Mouse (Mus musculus) neural tube, embryonic 15.5 days (tissue): Measurements from ENCODE around the gene Mybpc1. TPM values are rescaled to one million over a fixed set of nuclear protein-coding genes. Genes with fewer than 3 reads are reported as not detected.
A peak's percentile ranks its signal among the peaks of the same experiment; 100 is the strongest.

ENCODE experiments used
- ATAC-seq: fragments of 200-750 bp; cut with Nextera tagmentation; 2 replicates; pipeline ENCODE4 v1.8.0; 2017; ENCODE audit warnings: mild to moderate bottlenecking, moderate TSS enrichment, moderate library complexity; ENCODE audit not compliant: low FRiP score
- H3K27ac ChIP-seq: fragments of 300-500 bp; sonication (generic); replicated peaks from 2 replicates; pipeline ENCODE4 v1.5.1; 2015; ENCODE audit warnings: mild to moderate bottlenecking, inconsistent platforms
- H3K27me3 ChIP-seq: fragments of 300-500 bp; sonication (generic); replicated peaks from 2 replicates; pipeline ENCODE4 v1.6.1; 2015; ENCODE audit warnings: inconsistent platforms
- H3K36me3 ChIP-seq: fragments of 300-500 bp; sonication (generic); 2 replicates; pipeline ENCODE4 v1.6.1; 2015; ENCODE audit warnings: inconsistent platforms
- H3K4me1 ChIP-seq: fragments of 300-500 bp; sonication (generic); 2 replicates; pipeline ENCODE4 v1.6.1; 2015; ENCODE audit warnings: inconsistent platforms
- H3K4me2 ChIP-seq: fragments of 300-500 bp; sonication (generic); 2 replicates; pipeline ENCODE4 v1.6.1; 2015; ENCODE audit warnings: inconsistent platforms, mild to moderate bottlenecking, moderate library complexity
- H3K4me3 ChIP-seq: fragments of 300-500 bp; sonication (generic); replicated peaks from 2 replicates; pipeline ENCODE4 v1.5.1; 2015; ENCODE audit warnings: mild to moderate bottlenecking, inconsistent platforms
- H3K9ac ChIP-seq: fragments of 300-500 bp; sonication (generic); replicated peaks from 2 replicates; pipeline ENCODE4 v1.6.1; 2015; ENCODE audit warnings: mild to moderate bottlenecking, inconsistent platforms
- H3K9me3 ChIP-seq: fragments of 300-500 bp; sonication (generic); replicated peaks from 2 replicates; pipeline ENCODE4 v1.6.1; 2016; ENCODE audit warnings: inconsistent platforms
- WGBS: fragments of 180-500 bp; shearing (Covaris S2); methylation state at CpG from one replicate; pipeline ENCODE4 v1.1.7; 2015; ENCODE audit warnings: mixed read lengths; 5-methylcytosine and 5-hydroxymethylcytosine counted together
- polyA plus RNA-seq: library from polyadenylated mRNA; unstranded; fragments of >200 nt; fragmentation: Nextera tagmentation; extraction: Ambion mirVana; gene quantifications from 2 replicates; pipeline ENCODE4 v1.2.1, GENCODE M21; 2015

Gene Mybpc1
- 9.5 and 12.6 TPM in 2 replicates for polyA plus RNA-seq

GRCm38 (mm10) chr10:88604943-88605342 is at the start of gene Mybpc1:
Gene Mybpc1 (minus strand): TSS chr10:88605152.
- Histone ChIP-seq H3K27me3 (no peaks in the 10 kb centered on the region), H3K9ac (no peak within 1 kb of the TSS), H3K4me3 (no peak within 1 kb of the TSS), H3K4me2 (peak within 1 kb of the TSS; percentile 42), H3K36me3 (no peaks in the 10 kb centered on the region), H3K9me3 (no peaks in the 10 kb centered on the region), H3K4me1 (0 out of 2 replicates have a peak, but pooled peaks cover 6% of the 10 kb centered on the region), H3K27ac (no peak within 1 kb of the TSS)
- 24% methylated on average over 16 of the region's 16 CpGs for WGBS
- ATAC-seq = no peak

- H3K27me3 ChIP-seq = no peaks in the 10 kb centered on the region
These were observed 40.5 kb upstream of the Mybpc1 start for GRCm38 (mm10) chr10:88645448-88645847.

DNA sequence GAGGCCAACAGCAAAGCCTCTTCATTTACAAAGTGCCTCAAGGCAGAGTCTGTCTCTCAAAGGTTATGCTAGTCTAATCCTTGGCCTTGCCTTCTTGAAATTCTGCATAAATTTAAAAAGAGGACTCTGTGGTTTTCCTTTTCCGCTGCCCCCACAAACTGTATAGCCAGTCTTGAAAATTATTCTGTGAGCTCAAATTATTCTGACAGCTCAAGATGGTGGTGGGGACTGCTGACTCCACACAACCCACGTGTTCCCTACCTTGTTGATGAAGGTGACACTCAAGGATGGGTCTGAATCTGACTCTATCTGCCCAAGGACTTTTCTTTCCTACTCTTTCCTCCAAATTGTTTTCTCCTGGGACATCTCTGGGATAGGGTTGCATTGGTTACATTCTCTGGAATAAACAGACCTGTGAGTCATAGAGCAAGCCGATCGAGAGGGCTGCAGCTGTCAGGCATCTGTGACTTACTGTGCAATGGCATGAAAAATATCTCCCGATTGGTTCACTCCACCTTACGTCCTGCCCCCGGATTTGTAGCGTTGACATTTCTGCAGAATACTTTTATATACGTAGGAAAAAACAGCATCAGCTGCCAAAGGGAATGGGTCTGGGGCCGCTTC is 26.5 kb upstream of the Mybpc1 start:
- H3K9ac ChIP-seq = no peak overlapping the region
- H3K36me3 ChIP-seq = no peaks in the 10 kb centered on the region
- no peak overlapping the region for H3K4me2 ChIP-seq
- H3K27me3 ChIP-seq = no peaks in the 10 kb centered on the region
- H3K9me3 ChIP-seq = no peaks in the 10 kb centered on the region
- ATAC-seq = no peak
- no peak overlapping the region for H3K27ac ChIP-seq
- H3K4me1 ChIP-seq = no peaks in the 10 kb centered on the region
- WGBS = 82% methylated on average over 10 of the region's 10 CpGs
- no peak overlapping the region for H3K4me3 ChIP-seq

More at GRCm38 (mm10) chr10:88645448-88645847, 40.5 kb upstream of the Mybpc1 start:
- 63% methylated on average over 5 of the region's 5 CpGs for WGBS
- no peak for ATAC-seq
- no peak overlapping the region for H3K27ac ChIP-seq
- no peak overlapping the region for H3K9ac ChIP-seq
- H3K4me2 ChIP-seq = no peak overlapping the region
- no peaks in the 10 kb centered on the region for H3K36me3 ChIP-seq
- no peak overlapping the region for H3K4me3 ChIP-seq
- no peaks in the 10 kb centered on the region for H3K9me3 ChIP-seq
- H3K4me1 ChIP-seq = no peaks in the 10 kb centered on the region

GRCm38 (mm10) chr10:88630663-88631329 is 25.8 kb upstream of the Mybpc1 start:
- 91% methylated on average over 2 of the region's 2 CpGs for WGBS
- no peak overlapping the region for H3K4me2 ChIP-seq
- no peaks in the 10 kb centered on the region for H3K9me3 ChIP-seq
- no peak overlapping the region for H3K27ac ChIP-seq
- ATAC-seq = no peak
- no peaks in the 10 kb centered on the region for H3K36me3 ChIP-seq
- H3K4me3 ChIP-seq = no peak overlapping the region
- no peaks in the 10 kb centered on the region for H3K27me3 ChIP-seq
- H3K9ac ChIP-seq = no peak overlapping the region
- no peaks in the 10 kb centered on the region for H3K4me1 ChIP-seq

- H3K36me3 ChIP-seq = no peaks in the 10 kb centered on the region
- H3K4me2 ChIP-seq = no peak overlapping the region
- WGBS = 54% methylated on average over 4 of the region's 4 CpGs
- ATAC-seq = peak; percentile 69; the same call in 1 of the 2 replicates
- no peaks in the 10 kb centered on the region for H3K27me3 ChIP-seq
- H3K9ac ChIP-seq = no peak overlapping the region
- H3K27ac ChIP-seq = no peak overlapping the region
- H3K4me1 ChIP-seq = no peaks in the 10 kb centered on the region
- no peak overlapping the region for H3K4me3 ChIP-seq
- H3K9me3 ChIP-seq = no peaks in the 10 kb centered on the region
These were observed 22.1 kb upstream of the Mybpc1 start for GRCm38 (mm10) chr10:88627052-88627451.

DNA sequence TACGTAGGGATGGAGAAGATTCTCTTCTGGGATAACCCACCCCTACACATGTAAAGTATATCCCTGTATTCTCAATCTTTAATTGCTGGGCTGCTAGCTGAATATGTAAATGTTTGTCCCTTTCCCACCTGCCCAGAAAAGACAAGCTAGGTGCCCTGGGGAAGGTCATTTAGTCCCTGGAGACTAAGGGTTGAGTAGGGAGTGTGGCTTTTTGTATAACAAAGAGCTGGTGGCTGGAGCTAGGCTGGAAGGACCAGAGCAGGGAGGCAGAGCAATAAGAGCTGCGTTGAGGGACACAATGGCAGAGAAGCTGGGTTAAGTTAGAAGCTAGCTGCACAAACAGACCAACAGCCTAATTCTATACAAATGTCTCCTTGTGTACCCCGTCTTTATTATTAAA is 21.2 kb upstream of the Mybpc1 start:
- Histone ChIP-seq H3K27me3 (no peaks in the 10 kb centered on the region), H3K9ac (no peak overlapping the region), H3K9me3 (no peaks in the 10 kb centered on the region), H3K27ac (no peak overlapping the region), H3K4me3 (no peak overlapping the region), H3K4me2 (no peak overlapping the region), H3K4me1 (no peaks in the 10 kb centered on the region), H3K36me3 (no peaks in the 10 kb centered on the region)
- WGBS = 67% methylated on average over 3 of the region's 3 CpGs
- ATAC-seq = no peak

GRCm38 (mm10) chr10:88624300-88624699 is 19.3 kb upstream of the Mybpc1 start:
- no peak overlapping the region for H3K4me2 ChIP-seq
- H3K9ac ChIP-seq = no peak overlapping the region
- H3K4me3 ChIP-seq = no peak overlapping the region
- H3K27ac ChIP-seq = no peak overlapping the region
- H3K4me1 ChIP-seq = no peaks in the 10 kb centered on the region
- WGBS = 88% methylated on average over 11 of the region's 11 CpGs
- no peaks in the 10 kb centered on the region for H3K36me3 ChIP-seq
- no peak for ATAC-seq
- H3K9me3 ChIP-seq = no peaks in the 10 kb centered on the region
- H3K27me3 ChIP-seq = no peaks in the 10 kb centered on the region

DNA sequence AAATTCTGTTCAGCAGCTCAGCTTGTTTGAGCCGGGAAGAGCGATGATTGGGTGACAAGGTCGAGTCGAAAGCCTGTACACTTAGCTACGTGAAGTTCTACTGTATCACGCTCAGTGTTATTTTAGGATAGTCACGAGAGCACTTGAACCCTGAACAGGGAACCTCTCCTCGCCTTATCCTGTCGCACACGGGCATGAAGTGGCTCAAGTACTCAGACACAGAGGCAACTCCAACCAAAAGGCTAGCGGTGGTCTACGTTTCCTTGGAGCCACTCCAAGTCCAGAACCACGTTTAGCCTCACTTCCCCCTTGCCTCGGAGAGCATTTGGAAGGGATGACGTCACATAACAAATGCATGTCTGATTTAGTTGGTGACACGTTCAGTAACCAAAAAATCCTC is 17.7 kb upstream of the Mybpc1 start:
- WGBS = 93% methylated on average over 16 of the region's 16 CpGs
- no peaks in the 10 kb centered on the region for H3K4me1 ChIP-seq
- no peaks in the 10 kb centered on the region for H3K9me3 ChIP-seq
- no peak overlapping the region for H3K9ac ChIP-seq
- no peak for ATAC-seq
- no peak overlapping the region for H3K4me2 ChIP-seq
- H3K4me3 ChIP-seq = no peak overlapping the region
- H3K27me3 ChIP-seq = no peaks in the 10 kb centered on the region
- H3K27ac ChIP-seq = no peak overlapping the region
- no peaks in the 10 kb centered on the region for H3K36me3 ChIP-seq

DNA sequence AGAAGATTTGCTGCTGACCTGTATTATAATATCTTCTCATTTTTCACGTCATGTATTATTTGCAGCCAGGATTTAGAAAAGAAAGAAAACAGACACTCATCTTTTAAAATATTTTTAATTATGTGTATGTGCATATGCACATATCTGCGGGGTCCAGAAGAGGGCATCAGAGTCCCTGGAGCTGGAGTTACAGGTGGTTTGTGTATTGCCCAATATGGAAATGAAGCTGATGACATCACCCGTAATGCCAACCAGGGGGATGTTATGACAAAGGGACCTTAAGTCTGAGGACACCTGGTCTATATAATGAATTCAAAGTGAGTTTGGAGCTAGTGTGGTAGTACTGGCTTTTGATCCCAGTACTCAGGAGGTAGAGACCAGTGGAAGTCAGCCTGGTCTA is 15.9 kb upstream of the Mybpc1 start:
- Histone ChIP-seq H3K9ac (no peak overlapping the region), H3K4me2 (no peak overlapping the region), H3K27ac (no peak overlapping the region), H3K9me3 (no peaks in the 10 kb centered on the region), H3K27me3 (no peaks in the 10 kb centered on the region), H3K36me3 (no peaks in the 10 kb centered on the region), H3K4me3 (no peak overlapping the region), H3K4me1 (no peaks in the 10 kb centered on the region)
- ATAC-seq = no peak
- 98% methylated on average over 3 of the region's 3 CpGs for WGBS

DNA sequence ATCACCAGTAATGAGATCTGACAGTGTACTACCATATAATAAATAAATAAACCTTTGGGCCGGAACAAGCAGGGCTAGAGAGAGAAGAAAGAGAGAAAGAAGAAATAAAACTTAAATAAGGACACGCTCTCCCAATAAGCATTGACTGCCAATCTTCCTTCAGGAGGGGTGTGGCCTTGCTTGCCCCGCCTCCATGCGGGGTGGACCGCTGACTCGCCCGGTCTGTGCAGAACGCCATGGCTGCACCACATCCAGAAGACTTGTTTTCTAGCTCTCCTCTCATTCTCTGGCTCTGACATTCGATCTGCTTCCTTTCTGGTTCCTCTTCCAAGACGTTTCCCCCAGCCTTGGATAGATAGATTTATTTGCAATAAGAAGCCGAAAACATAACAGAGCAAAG is 8.1 kb upstream of the Mybpc1 start:
- Histone ChIP-seq H3K4me2 (no peak overlapping the region), H3K36me3 (no peaks in the 10 kb centered on the region), H3K4me3 (no peak overlapping the region), H3K9me3 (no peaks in the 10 kb centered on the region), H3K9ac (no peak overlapping the region), H3K27me3 (no peaks in the 10 kb centered on the region), H3K4me1 (no peaks in the 10 kb centered on the region), H3K27ac (no peak overlapping the region)
- 89% methylated on average over 11 of the region's 11 CpGs for WGBS
- ATAC-seq = no peak

- Histone ChIP-seq H3K27ac (no peak overlapping the region), H3K9me3 (no peaks in the 10 kb centered on the region), H3K4me2 (no peak overlapping the region), H3K36me3 (no peaks in the 10 kb centered on the region), H3K9ac (no peak overlapping the region), H3K4me3 (no peak overlapping the region), H3K27me3 (no peaks in the 10 kb centered on the region), H3K4me1 (0 out of 2 replicates have a peak, but pooled peaks cover 6% of the 10 kb centered on the region)
- WGBS = 74% methylated on average over 7 of the region's 7 CpGs
- ATAC-seq = no peak
These were observed 1.7 kb upstream of the Mybpc1 start for GRCm38 (mm10) chr10:88606686-88607085.

DNA sequence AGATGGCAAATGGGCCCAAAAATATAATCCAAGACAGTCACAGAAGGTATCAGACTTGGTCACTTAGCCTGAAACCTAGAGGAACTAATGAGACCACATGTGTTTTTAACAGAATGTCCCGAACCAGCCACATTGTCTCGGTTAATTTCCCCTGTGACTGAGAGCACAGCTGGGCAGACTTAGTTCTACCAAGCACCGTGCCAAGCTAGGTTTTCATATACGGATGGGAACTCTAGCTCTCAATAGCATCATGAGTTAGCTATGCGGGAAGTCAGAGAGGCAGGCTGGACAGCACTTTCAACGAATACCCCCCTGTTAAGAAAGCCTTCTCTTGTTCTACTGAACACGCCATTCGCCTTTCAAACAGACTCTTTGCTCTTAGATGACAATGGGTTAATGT is 1.1 kb upstream of the Mybpc1 start:
- Histone ChIP-seq H3K4me1 (0 out of 2 replicates have a peak, but pooled peaks cover 6% of the 10 kb centered on the region), H3K36me3 (no peaks in the 10 kb centered on the region), H3K27me3 (no peaks in the 10 kb centered on the region), H3K9me3 (no peaks in the 10 kb centered on the region), H3K27ac (no peak overlapping the region), H3K4me3 (no peak overlapping the region), H3K9ac (no peak overlapping the region), H3K4me2 (no peak overlapping the region)
- no peak for ATAC-seq
- 44% methylated on average over 8 of the region's 8 CpGs for WGBS
